ENCODE assay signal across 11 mouse cellular contexts in genomic region chr11:100200104-100200820, GRCm38 (mm10). TPM values are rescaled to one million over a fixed set of nuclear protein-coding genes. Genes with fewer than 3 reads are reported as not detected.
DNase-seq lines count a peak whose midpoint lies in the region; ATAC-seq and TF ChIP-seq lines count a peak whose summit lies in the region.
"Had no signal": no experiment of that assay in that cellular context is flagged by ENCODE, and none has a peak within 500 bp of the region (broad histone marks: within the 10 kb centered on the region; RNA-seq: fewer than 3 reads in every experiment).

No protein-coding gene starts in this region.

- H3K4me1 ChIP-seq in heart, embryonic 11.5 days (ENCODE audit: control insufficient read depth, insufficient read depth, low read length): no peaks in the 10 kb centered on the region
- H3K4me1 ChIP-seq in cortical plate, adult 2 months (ENCODE audit: control insufficient read depth, insufficient read depth, low read length): no peaks in the 10 kb centered on the region
- no peaks in the 10 kb centered on the region for H3K4me1 ChIP-seq in liver, postnatal 0 days (ENCODE audit: insufficient read depth)
- H3K4me1 ChIP-seq: embryonic facial prominence, embryonic 13.5 days; liver, embryonic 15.5 days had no signal

- H3K9ac ChIP-seq in heart, embryonic 11.5 days (ENCODE audit: low read depth, low read length): no peak overlapping the region
- H3K9ac ChIP-seq in liver, postnatal 0 days (replicated peaks): no peak overlapping the region
- H3K9ac ChIP-seq: embryonic facial prominence, embryonic 13.5 days; liver, embryonic 15.5 days had no signal

- H3K4me3 ChIP-seq in heart, embryonic 11.5 days (ENCODE audit: low read depth, low read length): no peak overlapping the region
- H3K4me3 ChIP-seq in cortical plate, adult 2 months (ENCODE audit: insufficient read depth, low read length): no peak overlapping the region
- H3K4me3 ChIP-seq in liver, postnatal 0 days (ENCODE audit: low read depth, low read length): no peak overlapping the region
- H3K4me3 ChIP-seq: embryonic facial prominence, embryonic 13.5 days; liver, embryonic 15.5 days had no signal

- TF ChIP-seq POLR2A in cortical plate, adult 2 months (IDR thresholded peaks at IDR 0.05; ENCODE audit: extremely low read depth, insufficient read depth, low read length): no peak

- no peak overlapping the region for H3K27ac ChIP-seq in heart, embryonic 11.5 days (ENCODE audit: low read depth, low read length)
- H3K27ac ChIP-seq in cortical plate, adult 2 months (ENCODE audit: insufficient read depth, low read length): no peak overlapping the region
- no peak overlapping the region for H3K27ac ChIP-seq in liver, postnatal 0 days (ENCODE audit: low read depth)
- H3K27ac ChIP-seq: embryonic facial prominence, embryonic 13.5 days; liver, embryonic 15.5 days had no signal

- WGBS in heart, embryonic 11.5 days (ENCODE audit: insufficient replicate concordance): 40% methylated on average over 8 of the region's 8 CpGs
- WGBS in liver, postnatal 0 days (ENCODE audit: insufficient replicate concordance): 43% methylated on average over 8 of the region's 8 CpGs

- TF ChIP-seq EP300 in liver, postnatal 0 days (IDR thresholded peaks at IDR 0.05; ENCODE audit: low read depth): no peak

- H3K27me3 ChIP-seq in heart, embryonic 11.5 days (ENCODE audit: control insufficient read depth, insufficient read depth, low read length): no peaks in the 10 kb centered on the region
- no peaks in the 10 kb centered on the region for H3K27me3 ChIP-seq in liver, postnatal 0 days (ENCODE audit: insufficient read depth, low read length)
- H3K27me3 ChIP-seq: embryonic facial prominence, embryonic 13.5 days; liver, embryonic 15.5 days had no signal

- H3K4me2 ChIP-seq in heart, embryonic 11.5 days: no peak overlapping the region
- H3K4me2 ChIP-seq in liver, postnatal 0 days (ENCODE audit: low read depth, low read length): no peak overlapping the region
- H3K4me2 ChIP-seq: embryonic facial prominence, embryonic 13.5 days; liver, embryonic 15.5 days had no signal

- DNase-seq in heart, postnatal 4 days: peak; percentile 36
- peak; percentile 48 for DNase-seq in urinary bladder, postnatal 14 days (ENCODE audit: low spot score)
- no peak for DNase-seq in urinary bladder, postnatal 36 days (ENCODE audit: low spot score in 2 of 2)
- DNase-seq in liver, postnatal 0 days: peak; percentile 24
- no peak for DNase-seq in urinary bladder, postnatal 10 days (ENCODE audit: low spot score)

- no peaks in the 10 kb centered on the region for H3K36me3 ChIP-seq in heart, embryonic 11.5 days (ENCODE audit: control insufficient read depth, insufficient read depth, low read length)
- H3K36me3 ChIP-seq in liver, postnatal 0 days (replicated peaks; ENCODE audit: insufficient read depth, low read length): no peaks in the 10 kb centered on the region
- H3K36me3 ChIP-seq: embryonic facial prominence, embryonic 13.5 days; liver, embryonic 15.5 days had no signal

- TF ChIP-seq CTCF in cortical plate, adult 2 months (IDR thresholded peaks at IDR 0.05; ENCODE audit: extremely low read depth, insufficient read depth, low read length): peak; percentile 54; the same call in 1 of the 2 replicates
- TF ChIP-seq CTCF in liver, postnatal 0 days (IDR thresholded peaks at IDR 0.05; ENCODE audit: low read depth): peak; percentile 48

- no peaks in the 10 kb centered on the region for H3K9me3 ChIP-seq in heart, embryonic 11.5 days (replicated peaks; ENCODE audit: control insufficient read depth, low read length)
- no peaks in the 10 kb centered on the region for H3K9me3 ChIP-seq in liver, postnatal 0 days (ENCODE audit: low read length)
- H3K9me3 ChIP-seq: embryonic facial prominence, embryonic 13.5 days; liver, embryonic 15.5 days had no signal

- ATAC-seq in heart, embryonic 11.5 days (replicated peaks; ENCODE audit: insufficient number of reproducible peaks, low FRiP score, low TSS enrichment): no peak
- no peak for ATAC-seq in liver, postnatal 0 days
- no peak for ATAC-seq in activated CD4-positive, CD25-positive, alpha-beta regulatory T cell, adult 4 months

RNA-seq across cellular contexts. Expression of gene Krt14, which starts 7.1 kb away (rescaled TPM):
- 1 to 10 TPM; 1.6 to 2.9 TPM for total RNA-seq in heart, postnatal 4 days (2021)
- 1.4 and 1.7 TPM in 2 replicates for polyA plus RNA-seq in heart, embryonic 11.5 days (2014; fragmentation: Nextera tagmentation; extraction: Ambion mirVana)
- polyA plus RNA-seq in cortical plate, adult 2 months (2012; rRNA removed): not detected in 2 replicates
- 0.32 and 1.2 TPM in 2 replicates for polyA plus RNA-seq in liver, postnatal 0 days (2015; fragmentation: Nextera tagmentation; extraction: Ambion mirVana)
- polyA plus RNA-seq in activated CD4-positive, CD25-positive, alpha-beta regulatory T cell, adult 4 months (2017; shearing (Covaris generic)): not detected

RNA-seq across cellular contexts. Expression of gene Krt9, which starts 7.2 kb away (rescaled TPM):
- not detected for total RNA-seq in heart, postnatal 4 days (2021)
- polyA plus RNA-seq in heart, embryonic 11.5 days (2014; fragmentation: Nextera tagmentation; extraction: Ambion mirVana): not detected in 2 replicates
- polyA plus RNA-seq in cortical plate, adult 2 months (2012; rRNA removed): 4.7 and 6.4 TPM in 2 replicates
- polyA plus RNA-seq in liver, postnatal 0 days (2015; fragmentation: Nextera tagmentation; extraction: Ambion mirVana): not detected in 2 replicates
- not detected for polyA plus RNA-seq in activated CD4-positive, CD25-positive, alpha-beta regulatory T cell, adult 4 months (2017; shearing (Covaris generic))
- polyA plus RNA-seq: embryonic facial prominence, embryonic 13.5 days; liver, embryonic 15.5 days; stomach, embryonic 14.5 days had no signal

RNA-seq across cellular contexts. Expression of gene Krt16, which starts 48.4 kb away (rescaled TPM):
- total RNA-seq in heart, postnatal 4 days (2021): not detected
- polyA plus RNA-seq in heart, embryonic 11.5 days (2014; fragmentation: Nextera tagmentation; extraction: Ambion mirVana): not detected in 2 replicates
- not detected in 2 replicates for polyA plus RNA-seq in cortical plate, adult 2 months (2012; rRNA removed)
- polyA plus RNA-seq in liver, postnatal 0 days (2015; fragmentation: Nextera tagmentation; extraction: Ambion mirVana): not detected in 2 replicates
- not detected for polyA plus RNA-seq in activated CD4-positive, CD25-positive, alpha-beta regulatory T cell, adult 4 months (2017; shearing (Covaris generic))
- polyA plus RNA-seq: liver, embryonic 15.5 days had no signal

RNA-seq across cellular contexts. Expression of gene Krt19, which starts 51.8 kb away (rescaled TPM):
- total RNA-seq in heart, postnatal 4 days (2021): 10 to 100 TPM; 16.1 to 21.1 TPM
- 48.4 and 69.2 TPM in 2 replicates for polyA plus RNA-seq in heart, embryonic 11.5 days (2014; fragmentation: Nextera tagmentation; extraction: Ambion mirVana)
- polyA plus RNA-seq in cortical plate, adult 2 months (2012; rRNA removed): 0.25 and 0.44 TPM in 2 replicates
- polyA plus RNA-seq in liver, postnatal 0 days (2015; fragmentation: Nextera tagmentation; extraction: Ambion mirVana): 5.5 and 7.8 TPM in 2 replicates
- polyA plus RNA-seq in activated CD4-positive, CD25-positive, alpha-beta regulatory T cell, adult 4 months (2017; shearing (Covaris generic)): not detected

Comparison
In these comparisons a context has a peak if more than half of its experiments do, and no peak if none do; other contexts are left out.
1. DNase-seq: peak in heart, postnatal 4 days (single experiment), urinary bladder, postnatal 14 days (single experiment) and liver, postnatal 0 days (single experiment); none in urinary bladder, postnatal 36 days (0 of 2) and urinary bladder, postnatal 10 days (single experiment).